Mouse (Mus musculus) small intestine, adult 10 weeks (tissue): ENCODE measurements around the gene Esyt3. TPM values are rescaled to one million over a fixed set of nuclear protein-coding genes. Genes with fewer than 3 reads are reported as not detected.

Source experiments
- polyA plus RNA-seq: library from polyadenylated mRNA; stranded (reverse); fragments of 350-450 nt; fragmentation: Illumina TruSeq; extraction: RNeasy Lipid Tissue Mini Kit (QIAGEN cat#74804); gene quantifications from one replicate; pipeline ENCODE4 v1.2.3, GENCODE M21; 2014; ENCODE audit warnings: low replicate concordance

Esyt3 gene
- 0.19 TPM for polyA plus RNA-seq

DNA sequence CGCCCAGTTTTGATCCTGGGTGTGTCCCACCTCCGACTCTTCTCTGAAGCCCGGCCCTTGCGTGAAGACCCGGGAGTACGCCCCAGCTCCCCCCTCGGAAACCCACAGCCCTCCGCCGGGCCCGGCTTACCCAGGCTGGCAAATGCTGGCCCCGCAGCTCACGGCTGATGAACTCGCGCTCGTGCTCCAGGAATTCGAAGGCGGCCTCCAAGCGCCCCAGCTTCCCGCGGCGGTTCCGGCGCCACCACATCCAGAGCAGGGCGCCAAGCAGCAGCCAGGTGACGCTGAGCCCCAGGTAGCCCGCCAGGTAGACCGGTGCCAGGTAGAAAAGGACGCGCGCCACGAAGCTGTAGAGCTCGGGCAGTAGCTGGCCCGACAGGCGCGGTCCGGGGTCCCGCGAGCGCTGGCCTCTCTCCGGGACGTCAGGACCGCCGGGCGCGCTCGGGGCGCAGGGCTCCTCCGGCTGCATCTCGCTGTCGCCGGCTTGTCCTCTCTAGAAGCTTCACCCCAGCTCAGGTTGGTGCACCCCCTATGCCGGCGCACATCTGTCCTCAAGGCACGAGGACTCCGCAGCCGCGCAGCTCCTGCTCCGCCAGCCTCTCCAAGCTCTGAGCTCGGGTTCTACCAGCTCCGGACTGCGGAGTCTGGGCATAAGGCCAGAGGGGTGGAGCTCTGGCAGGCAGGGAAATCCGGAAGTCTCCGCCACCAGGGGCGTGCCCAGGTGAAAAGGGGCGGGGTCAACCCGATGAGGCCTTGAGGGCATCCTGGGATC, at the start of gene Esyt3:
Esyt3 (minus strand) TSS at position 637 of the 772 bp plus-strand sequence.

Other genes starting within 250 kb of the Esyt3 start
- 12.8 TPM for gene Pik3cb, start 217.9 kb downstream of the Esyt3 start, polyA plus RNA-seq
- gene Faiml, start 121.3 kb downstream of the Esyt3 start, polyA plus RNA-seq: not detected
- 31.8 TPM for gene Cep70, start 115.2 kb downstream of the Esyt3 start, polyA plus RNA-seq
- 1.1 TPM for gene Mras, start 78.8 kb upstream of the Esyt3 start, polyA plus RNA-seq
- not detected for gene Nme9, start 92.9 kb upstream of the Esyt3 start, polyA plus RNA-seq
- 48.9 TPM for gene Armc8, start 210.3 kb upstream of the Esyt3 start, polyA plus RNA-seq
- gene Dbr1, start 217.2 kb upstream of the Esyt3 start, polyA plus RNA-seq: 14.8 TPM